Mouse (Mus musculus) heart, adult 2 months (tissue): Measurements from ENCODE around the gene Gtf2ird2. TPM values are rescaled to one million over a fixed set of nuclear protein-coding genes. Genes with fewer than 3 reads are reported as not detected.

Experiments
- DNase-seq, 2 experiments: peaks; one replicate each; pipeline ENCODE4 v3.0.0; 2021
- H3K27ac ChIP-seq: fragments of 200-600 bp; 2 replicates; pipeline ENCODE4 v1.8.1; 2022
- H3K27me3 ChIP-seq: fragments of 200-500 bp; 2 replicates; pipeline ENCODE4 v1.6.1; 2012; ENCODE audit warnings: mild to moderate bottlenecking, low read length, inconsistent platforms, mixed read lengths; ENCODE audit not compliant: control insufficient read depth, insufficient read depth
- H3K36me3 ChIP-seq: fragments of 200-500 bp; 2 replicates; pipeline ENCODE4 v1.6.1; 2012; ENCODE audit warnings: low read length, inconsistent platforms; ENCODE audit not compliant: control insufficient read depth, insufficient read depth
- H3K4me1 ChIP-seq: fragments of 200-500 bp; 2 replicates; pipeline ENCODE4 v1.6.1; 2011; ENCODE audit warnings: low read length; ENCODE audit not compliant: control insufficient read depth, insufficient read depth
- H3K4me3 ChIP-seq: fragments of 200-600 bp; 2 replicates; pipeline ENCODE4 v1.8.1; 2022
- H3K79me2 ChIP-seq: fragments of 200-500 bp; replicated peaks from 2 replicates; pipeline ENCODE4 v1.6.1; 2012; ENCODE audit warnings: mild to moderate bottlenecking, inconsistent platforms, low read length, moderate library complexity, mixed read lengths; ENCODE audit not compliant: control insufficient read depth, insufficient read depth
- H3K9ac ChIP-seq: fragments of 200-500 bp; 2 replicates; pipeline ENCODE4 v1.6.1; 2012; ENCODE audit warnings: low read depth, mild to moderate bottlenecking, control low read depth, inconsistent platforms, low read length, mixed read lengths
- CTCF ChIP-seq: fragments of 200-600 bp; IDR thresholded peaks from 2 replicates; pipeline ENCODE4 v1.8.1; 2022; ENCODE audit warnings: antibody characterized with exemption, mild to moderate bottlenecking, moderate library complexity
- EP300 ChIP-seq: fragments of 200-500 bp; IDR thresholded peaks from 2 replicates; pipeline ENCODE4 v1.6.1; 2011; ENCODE audit warnings: low read depth, low read length, control low read depth; ENCODE audit not compliant: insufficient read depth
- POLR2A ChIP-seq: fragments of 200-500 bp; IDR thresholded peaks from 2 replicates; pipeline ENCODE4 v1.6.1; 2011; ENCODE audit warnings: mild to moderate bottlenecking, low read depth, low read length, control low read depth; ENCODE audit not compliant: insufficient read depth
- WGBS: fragments of 180-500 bp; shearing (Covaris S2); methylation state at CpG from one replicate; pipeline ENCODE4 v1.1.7; 2018; 5-methylcytosine and 5-hydroxymethylcytosine counted together
- intact Hi-C: fragments of 180-260 bp; cut with DNase I; formaldehyde crosslinking; loops from one replicate; pipeline ENCODE4 v1.15.1; 2025
- polyA plus RNA-seq: library from polyadenylated mRNA; depleted of rRNA; stranded (reverse); fragments of >200 nt; gene quantifications from 2 replicates; pipeline ENCODE4 v1.2.3, GENCODE M21; 2012
- total RNA-seq, 2 experiments: library from RNA; stranded (reverse); gene quantifications; 2 replicates each; pipeline ENCODE4 v1.2.3; 2021

Gtf2ird2 gene
- total and polyA plus RNA-seq, 3 experiments, result 3.7 to 5.7 (median 5.3) TPM

GRCm38 (mm10) chr5:134237936-134238760 lies 54.3 kb downstream of the Gtf2ird2 start:
- Histone ChIP-seq H3K9ac (no peak overlapping the region), H3K27ac (no peak overlapping the region), H3K4me3 (no peak overlapping the region), H3K4me1 (peaks cover 2% of the 10 kb centered on the region; the same call in 1 of the 2 replicates), H3K36me3 (no peaks in the 10 kb centered on the region), H3K79me2 (no peaks in the 10 kb centered on the region), H3K27me3 (no peaks in the 10 kb centered on the region)
- intact Hi-C loops, result no loop called here
- 87% methylated on average over 28 of the region's 28 CpGs for WGBS
- no peak for DNase-seq
- TF ChIP-seq POLR2A (no peak), EP300 (no peak)

- TF ChIP-seq EP300, result no peak
- no peak for TF ChIP-seq POLR2A
- no peak for TF ChIP-seq CTCF
- Histone ChIP-seq H3K27me3 (no peaks in the 10 kb centered on the region), H3K79me2 (no peaks in the 10 kb centered on the region), H3K4me3 (no peak overlapping the region), H3K27ac (no peak overlapping the region), H3K9ac (no peak overlapping the region), H3K4me1 (no peaks in the 10 kb centered on the region), H3K36me3 (no peaks in the 10 kb centered on the region)
- no peak for DNase-seq
- WGBS, result 65% methylated on average over 5 of the region's 5 CpGs
- intact Hi-C loops, result no loop called here
Observed at GRCm38 (mm10) chr5:134241831-134242230, 58.0 kb downstream of the Gtf2ird2 start.

GRCm38 (mm10) chr5:134243661-134244436 lies 60.0 kb downstream of the Gtf2ird2 start:
- H3K36me3 ChIP-seq, result no peaks in the 10 kb centered on the region
- WGBS, result 86% methylated on average over 26 of the region's 26 CpGs
- H3K4me1 ChIP-seq, result no peaks in the 10 kb centered on the region
- H3K79me2 ChIP-seq, result no peaks in the 10 kb centered on the region
- no peak overlapping the region for H3K4me3 ChIP-seq
- no peak overlapping the region for H3K9ac ChIP-seq
- no peak overlapping the region for H3K27ac ChIP-seq
- intact Hi-C loops, result no loop called here
- TF ChIP-seq CTCF (no peak), EP300 (no peak), POLR2A (no peak)
- no peak for DNase-seq
- no peaks in the 10 kb centered on the region for H3K27me3 ChIP-seq

GRCm38 (mm10) chr5:134244890-134245289 lies 61.1 kb downstream of the Gtf2ird2 start:
- H3K9ac ChIP-seq, result no peak overlapping the region
- 92% methylated on average over 5 of the region's 5 CpGs for WGBS

GRCm38 (mm10) chr5:134246146-134246545 lies 62.3 kb downstream of the Gtf2ird2 start:
- H3K27me3 ChIP-seq, result no peaks in the 10 kb centered on the region
- DNase-seq, result no peak
- intact Hi-C loops, result no loop called here
- H3K79me2 ChIP-seq, result no peaks in the 10 kb centered on the region
- no peaks in the 10 kb centered on the region for H3K36me3 ChIP-seq
- H3K4me3 ChIP-seq, result no peak overlapping the region
- no peak overlapping the region for H3K27ac ChIP-seq
- H3K9ac ChIP-seq, result no peak overlapping the region
- TF ChIP-seq POLR2A (no peak), EP300 (no peak), CTCF (no peak)
- no peaks in the 10 kb centered on the region for H3K4me1 ChIP-seq
- 74% methylated on average over 5 of the region's 5 CpGs for WGBS

More at GRCm38 (mm10) chr5:134244890-134245289, 61.1 kb downstream of the Gtf2ird2 start:
- Histone ChIP-seq H3K4me3 (no peak overlapping the region), H3K4me1 (no peaks in the 10 kb centered on the region), H3K27me3 (no peaks in the 10 kb centered on the region), H3K79me2 (no peaks in the 10 kb centered on the region), H3K27ac (no peak overlapping the region), H3K36me3 (no peaks in the 10 kb centered on the region)
- intact Hi-C loops, result no loop called here
- DNase-seq, result no peak
- no peak for TF ChIP-seq CTCF
- TF ChIP-seq POLR2A, result no peak
- TF ChIP-seq EP300, result no peak
